Comparison of ENCODE assay signal across 19 mouse cellular contexts in the genomic region with DNA sequence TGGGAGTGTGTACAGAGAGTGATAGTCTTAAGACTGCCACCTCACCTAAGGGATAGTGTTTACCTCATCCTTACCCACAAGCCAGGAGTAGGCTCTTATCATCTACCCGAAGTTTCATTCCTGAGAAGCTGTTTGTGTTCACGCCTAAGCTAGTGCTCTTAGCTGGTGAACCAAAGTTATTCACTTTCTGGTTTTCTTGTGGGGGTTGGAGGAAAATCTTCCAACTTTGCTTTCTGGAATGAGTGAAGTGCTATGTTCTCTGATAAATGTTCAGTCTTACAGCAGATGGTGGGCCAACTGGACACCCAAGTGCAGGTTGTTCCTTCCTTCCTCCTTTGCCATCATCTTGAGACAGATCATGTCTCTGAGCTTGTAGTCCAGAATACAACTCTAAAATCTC.
"Had no signal": no experiment of that assay in that cellular context is flagged by ENCODE, and none has a peak within 500 bp of the region (broad histone marks: within the 10 kb centered on the region; RNA-seq: fewer than 3 reads in every experiment).

No protein-coding gene starts in this region.

- H3K27ac ChIP-seq: liver, embryonic 14.5 days; lung, embryonic 15.5 days; midbrain, embryonic 10.5 days; midbrain, embryonic 13.5 days; neural tube, embryonic 13.5 days; neural tube, embryonic 15.5 days had no signal

- H3K4me3 ChIP-seq: lung, embryonic 15.5 days; midbrain, embryonic 10.5 days; midbrain, embryonic 13.5 days; myocyte; neural tube, embryonic 13.5 days; neural tube, embryonic 15.5 days had no signal

- H3K4me1 ChIP-seq: lung, embryonic 15.5 days; midbrain, embryonic 10.5 days; neural tube, embryonic 15.5 days had no signal

- H3K36me3 ChIP-seq: lung, embryonic 15.5 days; midbrain, embryonic 10.5 days; midbrain, embryonic 13.5 days; neural tube, embryonic 13.5 days; neural tube, embryonic 15.5 days had no signal

- DNase-seq: lung, adult 18-20 months; lung, postnatal 10 days; lung, postnatal 4 days; retina, postnatal 1 day; right cerebral cortex, adult 18-20 months; right cerebral cortex, postnatal 25 days; right cerebral cortex, postnatal 4 days; spleen, adult 18-20 months; thymus, adult 2 months; thymus, postnatal 25 days; thymus, postnatal 4 days had no signal

- ATAC-seq: midbrain, embryonic 13.5 days; midbrain, embryonic 16.5 days had no signal

- H3K9ac ChIP-seq: liver, embryonic 14.5 days; lung, embryonic 15.5 days; midbrain, embryonic 13.5 days; neural tube, embryonic 13.5 days; neural tube, embryonic 15.5 days had no signal

- H3K4me2 ChIP-seq: lung, embryonic 15.5 days; midbrain, embryonic 13.5 days; neural tube, embryonic 13.5 days; neural tube, embryonic 15.5 days had no signal

- H3K9me3 ChIP-seq: lung, embryonic 15.5 days; midbrain, embryonic 10.5 days; midbrain, embryonic 13.5 days; neural tube, embryonic 13.5 days; neural tube, embryonic 15.5 days had no signal

- H3K27me3 ChIP-seq: lung, embryonic 15.5 days; neural tube, embryonic 13.5 days; neural tube, embryonic 15.5 days had no signal
